In genomic region chr4:126481461-126481860, GRCm38 (mm10) we compare ENCODE assay signal across 17 mouse cellular contexts.
"Had no signal": no experiment of that assay in that cellular context is flagged by ENCODE, and none has a peak within 500 bp of the region (broad histone marks: within the 10 kb centered on the region; RNA-seq: fewer than 3 reads in every experiment).

No protein-coding gene starts in this region.

- DNase-seq: retina, postnatal 1 day; right cerebral cortex, adult 18-20 months; right cerebral cortex, postnatal 14 days; right cerebral cortex, postnatal 25 days; right cerebral cortex, postnatal 4 days; spleen, adult 18-20 months; thymus, adult 18-20 months; thymus, adult 2 months; thymus, postnatal 14 days; thymus, postnatal 25 days; thymus, postnatal 36 days; thymus, postnatal 4 days had no signal

- H3K4me3 ChIP-seq: neural tube, embryonic 12.5 days; neural tube, embryonic 13.5 days; neural tube, embryonic 15.5 days; stomach, embryonic 15.5 days had no signal

- H3K27me3 ChIP-seq: neural tube, embryonic 12.5 days; neural tube, embryonic 13.5 days; neural tube, embryonic 15.5 days; stomach, embryonic 15.5 days had no signal

- H3K9me3 ChIP-seq: neural tube, embryonic 12.5 days; neural tube, embryonic 13.5 days; neural tube, embryonic 15.5 days; stomach, embryonic 15.5 days had no signal

- H3K9ac ChIP-seq: neural tube, embryonic 12.5 days; neural tube, embryonic 13.5 days; neural tube, embryonic 15.5 days; stomach, embryonic 15.5 days had no signal

- H3K36me3 ChIP-seq: neural tube, embryonic 12.5 days; neural tube, embryonic 13.5 days; neural tube, embryonic 15.5 days; stomach, embryonic 15.5 days had no signal

- H3K27ac ChIP-seq: neural tube, embryonic 12.5 days; neural tube, embryonic 13.5 days; neural tube, embryonic 15.5 days; stomach, embryonic 15.5 days; stomach, postnatal 0 days had no signal

- H3K4me1 ChIP-seq: neural tube, embryonic 12.5 days; neural tube, embryonic 13.5 days; neural tube, embryonic 15.5 days; stomach, embryonic 15.5 days had no signal

- H3K4me2 ChIP-seq: neural tube, embryonic 12.5 days; neural tube, embryonic 13.5 days; neural tube, embryonic 15.5 days; stomach, embryonic 15.5 days had no signal
